Mouse (Mus musculus): ENCODE data around the gene Mapk11.

Mapk11 gene

GRCm38 (mm10) chr15:89140659-89141252 lies 8.7 kb downstream of the Mapk11 start, which contains the start of gene Mapk12:
Mapk12 (minus strand) TSS chr15:89140703.
- DNase-seq: peak; percentile 80 to 82

GRCm38 (mm10) chr15:89140048-89140658 lies 9.3 kb downstream of the Mapk11 start:
- peak; percentile 83 to 84 for DNase-seq

DNA sequence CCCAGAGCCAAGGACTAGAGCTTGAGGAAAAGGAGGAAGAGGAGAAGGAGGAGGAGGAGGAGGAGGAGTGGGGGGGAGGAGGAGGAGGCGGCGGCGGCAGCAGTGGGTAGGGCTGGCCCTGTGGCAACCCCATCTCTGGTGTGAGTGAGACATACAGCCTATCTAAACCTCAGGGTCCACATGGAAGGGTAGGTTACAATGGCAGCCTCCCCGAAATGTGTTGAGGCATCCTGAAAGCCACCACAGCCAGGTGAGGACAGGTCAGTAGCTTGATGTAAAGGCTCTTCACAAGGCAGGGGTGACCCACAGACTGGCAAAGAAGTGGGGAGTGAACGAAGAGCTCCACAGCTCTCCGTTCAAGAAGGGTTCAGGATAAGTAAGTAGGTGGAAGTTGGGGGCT lies 10.9 kb downstream of the Mapk11 start:
- no peak for DNase-seq

- DNase-seq: peak; percentile 58 to 62
Observed at GRCm38 (mm10) chr15:89138046-89138405, 11.4 kb downstream of the Mapk11 start.

DNA sequence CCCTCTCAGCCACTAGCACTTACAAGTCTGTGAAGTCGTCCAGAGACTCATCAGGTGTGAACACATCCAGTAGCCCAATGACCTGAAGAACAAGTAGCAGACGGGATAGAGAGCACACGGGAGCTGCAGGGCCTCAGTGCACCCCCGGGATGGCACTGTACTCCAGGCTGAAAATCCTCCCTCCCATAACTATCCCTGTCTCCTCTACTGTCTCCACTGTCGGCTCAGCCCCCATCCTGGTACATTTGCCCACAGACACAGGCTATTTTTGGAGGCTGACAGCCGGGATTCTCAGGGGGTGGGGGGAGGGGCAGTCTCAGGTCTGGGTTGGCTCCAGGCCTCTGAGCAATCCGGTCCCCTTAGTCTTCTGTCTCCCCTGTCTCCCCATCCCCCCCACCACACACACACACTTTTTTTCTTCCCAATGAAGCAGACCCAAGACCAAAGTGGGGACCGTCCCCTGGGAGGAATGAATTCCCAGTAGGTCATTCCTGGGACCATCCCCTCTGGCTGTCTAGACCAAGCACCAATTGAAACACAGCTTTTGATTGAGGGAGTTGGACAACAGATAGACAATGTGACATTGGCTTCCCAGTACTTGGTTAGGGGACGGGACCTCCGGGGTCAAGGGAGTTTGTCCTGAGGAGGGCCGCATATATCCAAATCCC lies 11.9 kb downstream of the Mapk11 start:
- DNase-seq: peak; percentile 51 to 56

DNA sequence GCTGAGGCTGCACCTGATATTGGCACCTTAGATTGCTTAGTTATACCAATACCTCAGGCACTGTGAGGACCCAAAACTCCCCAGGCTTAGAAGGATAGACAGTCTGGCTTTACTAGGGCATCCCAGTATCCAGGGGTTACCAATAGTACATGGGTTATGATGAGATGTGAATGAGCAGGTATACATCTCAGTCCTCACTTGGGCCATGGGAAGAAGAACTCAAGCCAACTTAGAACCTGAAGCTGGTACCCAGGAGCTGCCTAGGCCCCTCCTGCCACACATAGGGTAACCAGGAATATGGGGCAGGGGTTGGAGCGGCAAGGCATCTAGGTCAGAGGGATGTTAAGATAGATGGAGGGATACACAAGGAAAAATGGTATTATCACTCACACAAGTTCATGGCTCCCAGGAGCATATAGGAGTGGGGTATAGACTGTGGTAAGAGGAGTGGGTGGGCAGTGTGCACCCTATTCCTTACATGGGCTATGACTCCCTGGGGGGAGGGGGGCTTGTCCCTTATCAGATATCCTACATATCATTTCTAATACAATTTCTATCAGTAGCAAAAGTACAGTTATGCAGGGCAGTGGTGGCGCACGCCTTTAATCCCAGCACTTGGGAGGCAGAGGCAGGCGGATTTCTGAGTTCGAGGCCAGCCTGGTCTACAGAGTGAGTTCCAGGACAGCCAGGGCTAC lies 12.8 kb downstream of the Mapk11 start:
- no peak for DNase-seq

DNA sequence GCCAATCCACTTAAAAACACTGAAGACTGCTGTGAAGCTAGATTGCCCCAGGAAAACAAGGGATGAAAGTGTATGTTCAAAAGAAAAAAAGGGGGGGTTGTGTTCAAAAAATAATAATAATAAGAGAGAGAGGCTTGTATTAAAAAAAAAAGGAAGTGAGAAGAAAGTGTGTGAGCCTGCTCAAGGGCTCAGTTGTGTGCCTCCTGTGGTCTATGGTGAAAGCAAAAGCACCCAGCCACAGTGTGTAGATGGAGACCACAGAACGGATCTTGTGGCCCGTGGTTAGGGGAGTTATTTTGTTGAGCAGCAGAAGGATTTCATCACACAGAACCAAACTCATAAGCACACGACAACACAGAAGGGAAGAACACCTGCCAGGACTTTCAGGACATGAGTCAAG lies 18.1 kb downstream of the Mapk11 start:
- no peak for DNase-seq

GRCm38 (mm10) chr15:89130245-89130644 lies 19.2 kb downstream of the Mapk11 start:
- DNase-seq: no peak

DNA sequence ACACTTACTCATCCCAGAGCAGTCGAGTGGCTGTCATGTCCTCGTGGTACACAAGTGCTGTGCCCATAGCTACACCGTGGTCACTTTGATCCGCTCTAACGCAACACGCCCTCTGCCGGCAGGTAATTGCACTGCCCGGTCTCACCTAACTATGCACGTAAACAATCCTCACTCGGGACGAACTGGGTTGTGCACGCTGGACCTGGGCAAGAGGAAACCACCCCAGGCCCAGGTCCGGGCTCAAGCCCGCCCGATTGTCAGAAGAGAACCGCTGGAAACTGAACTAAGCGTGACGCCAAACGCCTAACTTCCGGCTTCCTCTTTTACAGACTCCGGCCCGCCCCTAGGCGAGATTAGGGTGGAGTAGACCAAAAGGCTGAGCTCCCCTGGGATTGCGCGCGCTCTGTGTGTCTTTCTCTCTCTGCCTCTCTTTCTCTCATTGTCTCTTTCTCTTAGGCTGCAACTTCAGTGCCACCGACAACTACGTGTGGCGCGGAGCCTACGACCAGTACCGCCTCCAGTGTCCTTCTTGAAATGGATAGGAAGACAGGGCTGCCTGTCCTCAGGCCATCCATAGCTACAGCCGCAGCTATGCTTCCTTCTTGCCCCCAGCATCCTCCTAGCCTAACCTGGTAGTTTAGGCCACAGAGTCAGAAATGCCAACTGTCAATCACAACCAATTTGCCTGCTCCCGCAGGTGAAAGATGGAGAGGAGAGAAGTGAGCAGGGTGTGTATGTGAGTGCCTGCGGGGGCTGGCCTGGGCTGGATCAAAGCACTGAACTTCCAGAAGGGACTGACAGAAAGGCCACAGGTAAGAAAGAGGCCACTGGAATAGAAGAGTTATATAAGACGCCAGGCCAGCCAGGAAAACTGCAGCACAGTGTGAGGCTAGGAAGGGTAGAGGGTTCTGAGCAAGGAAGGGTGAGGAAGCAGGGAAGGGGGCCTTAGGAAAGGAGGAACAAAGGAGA lies 20.8 kb downstream of the Mapk11 start, which contains the start of gene Hdac10:
Gene Hdac10 (minus strand): TSS at position 319 of the 969 bp plus-strand sequence.
- DNase-seq: peak; percentile 96 to 97

GRCm38 (mm10) chr15:89127364-89127940 lies 22.0 kb downstream of the Mapk11 start:
- DNase-seq: peak in 1 of 2 experiments; percentile 41

- no peak for DNase-seq
Observed at GRCm38 (mm10) chr15:89126622-89127021, 22.8 kb downstream of the Mapk11 start.

- no peak for DNase-seq
Observed at GRCm38 (mm10) chr15:89125351-89125750, 24.1 kb downstream of the Mapk11 start.

GRCm38 (mm10) chr15:89124312-89124711 lies 25.1 kb downstream of the Mapk11 start:
- DNase-seq: no peak

- DNase-seq: peak; percentile 68 to 77
Observed at GRCm38 (mm10) chr15:89123595-89123994, 25.8 kb downstream of the Mapk11 start.

DNA sequence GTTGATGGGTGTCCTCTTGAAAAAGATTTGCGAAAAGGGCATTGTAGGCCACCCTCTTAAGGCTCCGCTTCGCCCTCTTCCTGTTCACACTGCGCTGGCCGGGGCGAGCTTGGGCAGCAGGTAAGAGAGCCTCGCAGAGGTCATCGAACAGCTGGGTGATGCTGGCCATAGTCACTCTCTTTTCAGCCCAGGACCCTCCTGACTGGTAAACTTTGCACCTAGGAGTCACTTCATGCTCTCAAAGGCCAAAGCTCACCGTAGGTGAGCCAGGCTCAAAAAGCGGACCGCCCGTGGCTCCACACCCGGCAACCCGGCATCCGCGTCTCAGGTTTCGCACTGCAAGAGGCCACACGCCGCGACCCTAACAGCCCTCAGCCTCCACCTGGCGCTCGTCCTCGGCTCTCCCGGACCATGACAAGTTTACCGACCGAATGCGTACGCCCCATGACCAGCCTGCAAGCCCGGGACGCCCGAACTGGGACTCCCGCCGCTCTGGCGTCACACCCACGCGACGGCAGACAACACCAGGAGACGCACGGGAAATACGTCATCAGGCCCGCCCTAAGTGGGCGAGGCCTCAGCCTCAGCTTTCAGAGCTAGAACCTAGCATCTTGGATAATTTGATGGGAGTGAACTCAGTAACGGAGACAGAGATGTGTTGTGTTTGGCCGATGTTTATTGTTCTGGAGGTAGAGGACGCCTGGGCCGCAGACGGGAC lies 26.6 kb downstream of the Mapk11 start, which contains the start of gene Tubgcp6:
Gene Tubgcp6 (minus strand): TSS at position 464 of the 718 bp plus-strand sequence.
- DNase-seq: peak; percentile 98

GRCm38 (mm10) chr15:89118007-89118406 lies 31.4 kb downstream of the Mapk11 start:
- peak in 1 of 2 experiments; percentile 28 for DNase-seq

DNA sequence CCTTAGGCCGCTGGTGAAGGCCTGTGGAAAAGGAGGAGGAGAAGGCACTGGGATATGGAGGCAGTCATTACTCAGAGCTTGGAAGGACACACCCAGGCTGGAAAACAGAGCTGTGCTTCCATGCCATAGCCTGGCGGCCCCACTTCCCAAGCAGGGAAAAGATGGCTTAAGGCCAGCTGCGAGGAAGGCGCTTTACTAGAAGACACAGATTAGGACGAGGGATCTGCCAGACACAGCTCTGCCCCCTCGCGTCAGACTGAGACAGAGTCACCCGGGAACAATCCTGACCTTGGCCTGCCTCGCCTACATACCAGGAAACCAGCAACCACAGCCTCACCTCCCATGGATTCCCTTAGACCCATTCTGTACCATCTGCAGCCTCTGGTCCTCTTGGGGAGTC lies 39.3 kb downstream of the Mapk11 start:
- peak; percentile 70 to 80 for DNase-seq

DNA sequence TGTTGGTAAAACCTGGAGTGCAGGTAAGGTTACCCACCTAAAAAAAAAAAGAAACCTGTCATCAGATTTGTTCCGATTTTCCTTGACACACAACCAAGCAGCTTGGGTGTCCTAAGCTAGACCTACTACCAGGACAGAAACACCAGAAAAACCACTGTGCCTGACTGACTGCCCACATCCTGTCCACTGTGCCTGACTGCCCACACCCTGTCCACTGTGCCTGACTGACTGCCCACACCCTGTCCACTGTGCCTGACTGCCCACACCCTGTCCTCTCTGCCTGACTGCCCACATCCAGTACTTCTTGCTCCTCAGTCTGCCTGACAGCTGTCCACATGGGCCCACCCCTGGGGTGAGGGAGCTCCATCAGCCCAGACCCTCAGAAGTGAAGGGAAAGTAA lies 42.5 kb downstream of the Mapk11 start:
- DNase-seq: no peak

- peak; percentile 83 to 85 for DNase-seq
Observed at GRCm38 (mm10) chr15:89106073-89106472, 43.4 kb downstream of the Mapk11 start.

- DNase-seq: peak; percentile 95
Observed at GRCm38 (mm10) chr15:89104425-89104824, 45.0 kb downstream of the Mapk11 start.

DNA sequence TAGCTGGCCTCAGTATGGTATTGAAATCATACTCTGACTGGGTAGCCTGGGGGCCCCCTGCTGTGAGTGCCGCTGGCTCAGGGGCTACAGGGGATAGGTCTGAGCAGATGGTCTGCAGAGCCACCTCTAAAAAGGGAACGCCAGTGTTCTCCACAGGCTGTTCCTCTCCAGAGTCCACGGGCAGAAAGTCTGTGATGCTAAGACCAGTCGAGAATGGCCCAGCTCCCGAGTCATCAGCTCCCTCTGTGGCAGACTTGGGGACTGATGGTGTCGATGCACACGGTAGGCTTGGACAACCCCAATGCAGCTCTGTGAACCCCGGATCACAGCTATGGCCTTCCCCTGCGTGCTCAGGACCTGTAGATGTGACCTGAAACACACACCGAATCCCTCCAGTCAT lies 45.5 kb downstream of the Mapk11 start:
- peak; percentile 80 to 83 for DNase-seq
